Mouse (Mus musculus) G1E (cell line): ENCODE measurements at regions not wholly inside any gene's neighbourhood (a gene's known extent, or its start where the extent isn't known, plus 50 kb on each side); places are given as distances from the start of the nearest gene placed in this dataset.

ENCODE experiments used
- ATAC-seq: 2 replicates; pipeline ENCODE4 v1.8.0; 2016; ENCODE audit warnings: mild to moderate bottlenecking; ENCODE audit not compliant: insufficient number of reproducible peaks, poor library complexity, low FRiP score, severe bottlenecking; ENCODE audit errors: extremely low read depth
- DNase-seq: peaks from one replicate; pipeline ENCODE4 v3.0.0; 2012; ENCODE audit warnings: low spot score
- H3K27me3 ChIP-seq: 2 replicates; pipeline ENCODE4 v1.6.1; 2012; ENCODE audit warnings: mild to moderate bottlenecking, low read length, inconsistent platforms; ENCODE audit not compliant: insufficient read depth
- H3K36me3 ChIP-seq: replicated peaks from 2 replicates; pipeline ENCODE3; 2012; ENCODE audit warnings: mild to moderate bottlenecking, inconsistent platforms
- H3K4me1 ChIP-seq: 2 replicates; pipeline ENCODE4 v1.6.1; 2012; ENCODE audit warnings: low read depth, low read length, inconsistent platforms, mixed read lengths; ENCODE audit not compliant: insufficient read depth
- H3K4me3 ChIP-seq: 2 replicates; pipeline ENCODE4 v1.5.1; 2012; ENCODE audit warnings: low read depth, mild to moderate bottlenecking, inconsistent platforms, low read length, moderate library complexity, mixed read lengths
- H3K9me3 ChIP-seq: replicated peaks from 2 replicates; pipeline ENCODE4 v1.6.1; 2012; ENCODE audit warnings: inconsistent platforms
- CTCF ChIP-seq: IDR thresholded peaks from 2 replicates; pipeline ENCODE4 v1.5.1; 2012; ENCODE audit warnings: low read depth, low read length, inconsistent platforms, mixed read lengths
- GATA1 ChIP-seq: IDR thresholded peaks from 2 replicates; pipeline ENCODE4 v1.6.1; 2012; ENCODE audit warnings: borderline replicate concordance, low read length, inconsistent platforms, mixed read lengths
- GATA2 ChIP-seq: IDR thresholded peaks from 2 replicates; pipeline ENCODE4 v1.6.1; 2012; ENCODE audit warnings: low read depth, low read length, inconsistent platforms, borderline replicate concordance
- POLR2AphosphoS5 ChIP-seq: IDR thresholded peaks from 2 replicates; pipeline ENCODE4 v1.6.1; 2012; ENCODE audit warnings: low read depth, low read length, inconsistent platforms; ENCODE audit not compliant: insufficient replicate concordance
- TAL1 ChIP-seq: conservative IDR thresholded peaks from 2 replicates; pipeline ENCODE4 v1.6.1; 2012; ENCODE audit warnings: low read depth, low read length, inconsistent platforms, mixed read lengths

DNA sequence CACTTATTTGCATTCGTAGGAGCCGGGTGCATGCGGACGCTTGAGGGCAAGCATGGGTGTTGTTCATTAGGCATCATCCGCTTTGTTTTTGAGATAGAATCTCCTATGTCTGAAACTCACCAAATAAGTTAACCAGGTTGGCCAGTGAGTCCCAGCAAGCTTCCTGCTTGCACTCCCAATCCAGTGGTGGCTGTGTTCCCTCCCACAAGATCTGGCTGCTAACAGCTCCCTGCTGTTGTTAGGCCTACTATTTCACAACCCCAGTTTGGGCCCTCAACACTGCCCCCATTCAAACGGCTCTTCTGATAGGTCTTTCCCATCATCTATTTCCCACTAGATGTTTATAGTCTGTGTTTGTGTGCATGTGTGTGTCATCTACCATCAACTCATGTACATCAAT is 56.3 kb upstream of the Rgma start:
- H3K36me3 ChIP-seq: no peaks in the 10 kb centered on the region
- no peak overlapping the region for H3K4me3 ChIP-seq
- ATAC-seq (no peak), DNase-seq (no peak)
- no peaks in the 10 kb centered on the region for H3K4me1 ChIP-seq
- no peaks in the 10 kb centered on the region for H3K27me3 ChIP-seq
- peaks cover 31% of the 10 kb centered on the region for H3K9me3 ChIP-seq
- TF ChIP-seq TAL1 (no peak), GATA1 (no peak), POLR2AphosphoS5 (no peak)

DNA sequence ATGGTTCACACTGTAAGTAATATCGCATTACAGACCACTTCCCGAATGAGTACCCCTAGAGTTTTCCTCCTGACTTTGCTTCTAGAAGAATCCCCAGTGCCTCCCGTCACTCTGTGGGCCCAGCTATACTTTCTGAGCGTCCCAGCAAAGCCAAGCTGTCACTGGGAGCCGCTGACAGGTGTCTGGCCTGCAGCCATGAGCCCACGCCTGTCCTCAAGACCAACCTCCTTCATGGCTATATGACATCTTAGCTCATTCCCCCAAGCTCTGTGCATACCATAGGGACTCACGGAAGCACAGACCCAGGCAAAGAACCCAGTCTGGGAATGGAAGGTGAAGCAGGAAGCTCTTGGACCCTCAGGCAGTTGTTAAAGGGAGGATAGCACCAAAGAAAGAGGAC is 55.3 kb upstream of the Rgma start:
- Histone ChIP-seq H3K36me3 (no peaks in the 10 kb centered on the region), H3K4me3 (no peak overlapping the region), H3K9me3 (peaks cover 30% of the 10 kb centered on the region), H3K4me1 (no peaks in the 10 kb centered on the region), H3K27me3 (no peaks in the 10 kb centered on the region)
- no peak for DNase-seq
- no peak for TF ChIP-seq TAL1
- TF ChIP-seq GATA1: no peak
- TF ChIP-seq POLR2AphosphoS5: no peak
- TF ChIP-seq GATA2: no peak
- no peak for TF ChIP-seq CTCF
- no peak for ATAC-seq

DNA sequence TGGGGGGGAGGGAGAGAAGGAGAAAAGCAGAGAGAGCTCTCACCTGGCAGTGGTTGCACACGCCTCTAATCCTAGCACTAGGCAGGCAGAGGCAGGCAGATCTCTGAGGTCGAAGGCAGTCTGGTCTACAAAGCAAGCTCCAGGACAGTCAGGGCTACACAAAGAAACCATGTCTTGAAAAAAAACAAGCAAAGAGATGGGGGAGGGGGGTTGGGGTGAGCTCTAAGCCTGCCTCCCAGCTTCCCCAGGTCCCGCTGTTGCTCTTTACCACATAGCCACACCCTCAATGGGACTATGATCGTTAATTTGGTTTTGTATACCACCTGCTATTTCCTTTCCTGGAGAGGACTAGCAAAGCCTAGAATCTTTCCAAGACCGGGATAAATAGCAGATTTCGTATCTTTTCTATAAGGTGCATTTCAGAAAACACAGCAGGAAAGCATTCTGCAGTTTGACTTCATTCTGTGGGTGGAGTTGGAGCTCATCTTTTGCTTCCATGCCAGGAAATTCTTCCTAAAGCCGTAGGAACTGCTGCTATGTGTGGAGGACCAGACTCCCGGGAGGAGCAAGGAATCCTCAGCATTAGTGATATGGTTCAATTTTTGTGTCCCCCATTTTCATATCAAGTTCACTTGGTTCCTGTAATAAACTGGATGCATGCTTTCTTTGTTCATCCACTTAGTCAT is 52.7 kb upstream of the Rgma start:
- Histone ChIP-seq H3K4me1 (no peaks in the 10 kb centered on the region), H3K9me3 (peaks cover 43% of the 10 kb centered on the region), H3K27me3 (no peaks in the 10 kb centered on the region), H3K4me3 (no peak overlapping the region), H3K36me3 (no peaks in the 10 kb centered on the region)
- ATAC-seq: no peak
- TF ChIP-seq GATA2 (no peak), GATA1 (no peak), POLR2AphosphoS5 (no peak)
- no peak for DNase-seq

DNA sequence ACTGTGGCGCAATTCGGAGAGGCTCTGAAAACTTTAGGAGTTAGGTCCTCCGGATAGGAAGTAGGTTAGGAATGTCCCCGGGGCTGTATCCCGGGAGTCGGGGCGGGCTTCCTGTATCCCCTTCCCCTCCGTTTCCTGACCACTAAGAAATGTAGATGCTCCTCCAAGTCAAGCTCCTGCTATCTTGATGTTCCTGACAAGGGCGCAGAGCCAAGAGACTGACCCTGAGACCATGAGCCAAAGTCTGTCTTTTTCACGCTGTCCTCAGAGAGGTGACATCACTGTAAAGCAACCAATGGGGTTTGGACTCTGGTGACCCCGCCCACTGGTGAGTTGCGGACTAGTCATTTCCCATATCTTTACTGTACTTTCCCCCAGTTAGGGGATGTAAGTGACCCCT is 51.8 kb upstream of the Rgma start:
- DNase-seq (no peak), ATAC-seq (no peak)
- peaks cover 47% of the 10 kb centered on the region for H3K9me3 ChIP-seq
- no peak overlapping the region for H3K4me3 ChIP-seq
- no peak for TF ChIP-seq GATA2
- TF ChIP-seq POLR2AphosphoS5: no peak
- no peak for TF ChIP-seq GATA1
- no peak for TF ChIP-seq TAL1
- no peak for TF ChIP-seq CTCF
- no peaks in the 10 kb centered on the region for H3K36me3 ChIP-seq
- no peaks in the 10 kb centered on the region for H3K27me3 ChIP-seq
- no peaks in the 10 kb centered on the region for H3K4me1 ChIP-seq

DNA sequence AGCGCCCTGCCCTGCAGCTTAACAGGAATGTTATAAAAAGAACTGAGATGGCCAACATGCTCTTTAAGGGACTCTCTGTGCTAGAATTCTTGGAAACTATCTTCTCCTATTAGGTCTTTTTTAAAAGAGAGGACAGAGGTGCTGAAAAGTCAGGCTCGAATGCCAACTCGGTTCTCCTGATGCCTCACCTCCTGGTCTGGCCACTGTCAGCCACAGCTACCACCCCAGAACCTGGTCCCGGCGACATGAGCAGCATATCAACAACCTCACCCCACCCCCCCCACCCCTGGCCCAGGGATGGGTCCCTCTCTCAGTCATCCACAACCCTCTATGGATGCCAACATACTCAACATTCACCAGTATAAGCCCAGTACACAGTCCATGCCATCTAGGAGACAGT is 49.8 kb upstream of the Rgma start:
- no peak overlapping the region for H3K4me3 ChIP-seq
- DNase-seq (no peak), ATAC-seq (no peak)
- no peaks in the 10 kb centered on the region for H3K36me3 ChIP-seq
- TF ChIP-seq TAL1: no peak
- TF ChIP-seq GATA1: no peak
- no peak for TF ChIP-seq CTCF
- no peak for TF ChIP-seq GATA2
- TF ChIP-seq POLR2AphosphoS5: no peak
- H3K4me1 ChIP-seq: no peaks in the 10 kb centered on the region
- peaks cover 47% of the 10 kb centered on the region for H3K9me3 ChIP-seq
- H3K27me3 ChIP-seq: no peaks in the 10 kb centered on the region
